Mouse (Mus musculus) MEL (cell line): ENCODE data around the gene Plekhg2. TPM values are rescaled to one million over a fixed set of nuclear protein-coding genes. Genes with fewer than 3 reads are reported as not detected.

ENCODE experiments used
- DNase-seq: peaks from one replicate; pipeline ENCODE4 v3.0.0; 2011; ENCODE audit warnings: low read depth, low spot score
- H3K27ac ChIP-seq: 2 replicates; pipeline ENCODE4 v1.5.1; 2012; ENCODE audit warnings: low read depth, mild to moderate bottlenecking, control low read depth, low read length, moderate library complexity; ENCODE audit not compliant: control insufficient read depth
- H3K27me3 ChIP-seq, 2 experiments: fragments of 150-350 bp in 1 of 2; sonication (generic) in 1 of 2; 2 replicates each; pipeline ENCODE4 v1.6.1; 2012; ENCODE audit warnings: low read length in 2 of 2, mild to moderate bottlenecking in 2 of 2, improper control_type of control experiment in 1 of 2, moderate library complexity in 1 of 2; ENCODE audit not compliant: insufficient read depth in 2 of 2, control insufficient read depth in 1 of 2
- H3K36me3 ChIP-seq, 2 experiments: 2 replicates each; pipeline ENCODE4 v1.6.1; 2012 to 2014; ENCODE audit warnings: low read length in 2 of 2, improper control_type of control experiment in 1 of 2, inconsistent platforms in 1 of 2, mild to moderate bottlenecking in 1 of 2; ENCODE audit not compliant: insufficient read depth in 2 of 2, control insufficient read depth in 1 of 2
- H3K4me1 ChIP-seq, 2 experiments: fragments of 150-350 bp in 1 of 2; sonication (generic) in 1 of 2; 2 replicates each; pipeline ENCODE4 v1.6.1; 2012; ENCODE audit warnings: low read length in 2 of 2, improper control_type of control experiment in 1 of 2, mild to moderate bottlenecking in 1 of 2; ENCODE audit not compliant: insufficient read depth in 2 of 2, control insufficient read depth in 1 of 2
- H3K4me3 ChIP-seq, 2 experiments: fragments of 150-350 bp in 1 of 2; sonication (generic) in 1 of 2; 2 replicates each; pipeline ENCODE4 v1.5.1; 2012; ENCODE audit warnings: low read depth in 2 of 2, low read length in 2 of 2, mild to moderate bottlenecking in 2 of 2, moderate library complexity in 2 of 2, control low read depth in 1 of 2, improper control_type of control experiment in 1 of 2; ENCODE audit not compliant: control insufficient read depth in 1 of 2, insufficient read depth in 1 of 2
- H3K79me2 ChIP-seq: 2 replicates; pipeline ENCODE4 v1.6.1; 2012; ENCODE audit warnings: mild to moderate bottlenecking, low read length, moderate library complexity; ENCODE audit not compliant: control insufficient read depth, poor library complexity, insufficient read depth
- H3K9ac ChIP-seq: 2 replicates; pipeline ENCODE4 v1.6.1; 2012; ENCODE audit warnings: low read depth, mild to moderate bottlenecking, control low read depth, low read length, moderate library complexity; ENCODE audit not compliant: control insufficient read depth, poor library complexity, severe bottlenecking
- H3K9me3 ChIP-seq: fragments of 150-350 bp; sonication (generic); replicated peaks from 2 replicates; pipeline ENCODE4 v1.6.1; 2012; ENCODE audit warnings: mild to moderate bottlenecking, low read length, improper control_type of control experiment, moderate library complexity; ENCODE audit not compliant: insufficient read depth
- CTCF ChIP-seq, 3 experiments: IDR thresholded peaks in 2 of 3; conservative IDR thresholded peaks in 1 of 3; 2 replicates each; pipeline ENCODE4 v1.5.1; 2011 to 2012; ENCODE audit warnings: low read length in 3 of 3, low read depth in 2 of 3, mild to moderate bottlenecking in 2 of 3, improper control_type of control experiment in 1 of 3, inconsistent platforms in 1 of 3, mixed read lengths in 1 of 3, moderate library complexity in 1 of 3; ENCODE audit not compliant: control insufficient read depth in 1 of 3, insufficient read depth in 1 of 3, poor library complexity in 1 of 3, severe bottlenecking in 1 of 3
- ELF1 ChIP-seq: IDR thresholded peaks from 2 replicates; pipeline ENCODE4 v1.6.1; 2014; ENCODE audit warnings: low read depth, mild to moderate bottlenecking, inconsistent platforms, low read length, improper control_type of control experiment, moderate library complexity
- GABPA ChIP-seq: IDR thresholded peaks from 2 replicates; pipeline ENCODE4 v1.6.1; 2012; ENCODE audit warnings: low read depth, mild to moderate bottlenecking, inconsistent platforms, low read length, improper control_type of control experiment, moderate library complexity
- HCFC1 ChIP-seq: IDR thresholded peaks from 2 replicates; pipeline ENCODE4 v1.6.1; 2012; ENCODE audit warnings: low read depth, mild to moderate bottlenecking, inconsistent platforms, low read length, improper control_type of control experiment, moderate library complexity
- MAX ChIP-seq: IDR thresholded peaks from 2 replicates; pipeline ENCODE4 v1.6.1; 2011; ENCODE audit warnings: low read length, improper control_type of control experiment
- MAZ ChIP-seq: IDR thresholded peaks from 2 replicates; pipeline ENCODE4 v1.6.1; 2012; ENCODE audit warnings: low read depth, mild to moderate bottlenecking, inconsistent platforms, low read length, improper control_type of control experiment
- MXI1 ChIP-seq: IDR thresholded peaks from 2 replicates; pipeline ENCODE4 v1.6.1; 2011; ENCODE audit warnings: mild to moderate bottlenecking, low read depth, low read length, improper control_type of control experiment
- MYB ChIP-seq: IDR thresholded peaks from 2 replicates; pipeline ENCODE4 v1.6.1; 2011; ENCODE audit warnings: mild to moderate bottlenecking, low read depth, low read length, improper control_type of control experiment
- MYC ChIP-seq: IDR thresholded peaks from 2 replicates; pipeline ENCODE4 v1.6.1; 2011; ENCODE audit warnings: low read depth, mild to moderate bottlenecking, low read length, improper control_type of control experiment, moderate library complexity
- NELFE ChIP-seq: IDR thresholded peaks from 2 replicates; pipeline ENCODE4 v1.6.1; 2011; ENCODE audit warnings: low read depth, low read length, improper control_type of control experiment
- POLR2AphosphoS5 ChIP-seq: IDR thresholded peaks from 2 replicates; pipeline ENCODE4 v1.6.1; 2012; ENCODE audit warnings: low read depth, borderline replicate concordance, mild to moderate bottlenecking, inconsistent platforms, low read length, moderate library complexity, mixed read lengths
- RAD21 ChIP-seq: IDR thresholded peaks from 2 replicates; pipeline ENCODE4 v1.6.1; 2011; ENCODE audit warnings: mild to moderate bottlenecking, low read depth, low read length, improper control_type of control experiment
- SIN3A ChIP-seq: IDR thresholded peaks from 2 replicates; pipeline ENCODE4 v1.6.1; 2012; ENCODE audit warnings: low read length, improper control_type of control experiment, inconsistent platforms
- SMC3 ChIP-seq: IDR thresholded peaks from 2 replicates; pipeline ENCODE4 v1.6.1; 2011; ENCODE audit warnings: low read depth, low read length, improper control_type of control experiment
- ZC3H11A ChIP-seq: IDR thresholded peaks from 2 replicates; pipeline ENCODE4 v1.6.1; 2012; ENCODE audit warnings: low read depth, mild to moderate bottlenecking, inconsistent platforms, low read length, improper control_type of control experiment
- ZKSCAN1 ChIP-seq: IDR thresholded peaks from 2 replicates; pipeline ENCODE4 v1.6.1; 2012; ENCODE audit warnings: low read depth, mild to moderate bottlenecking, inconsistent platforms, low read length, improper control_type of control experiment, moderate library complexity
- polyA plus RNA-seq, 2 experiments: library from polyadenylated mRNA; stranded (reverse) in 1 of 2; unstranded in 1 of 2; fragments of >175 nt in 1 of 2; fragments of >200 nt in 1 of 2; gene quantifications; 2 replicates each; pipeline versions ENCODE4 v1.2.1 to v1.2.4; 2012; ENCODE audit warnings: low replicate concordance in 2 of 2, low read depth in 1 of 2; ENCODE audit not compliant: insufficient read length in 2 of 2, insufficient read depth in 1 of 2, missing spikeins in 1 of 2
- total RNA-seq: library from RNA; depleted of rRNA; stranded (reverse); fragments of 300-350 nt; gene quantifications from 2 replicates; pipeline ENCODE4 v1.2.3, GENCODE M21; 2012

The Plekhg2 gene
- total and polyA plus RNA-seq, 3 experiments, result 1.1 to 9.2 TPM; not detected in 1

- no peak overlapping the region for H3K4me3 ChIP-seq
- H3K36me3 ChIP-seq, result peaks cover 0 to 7% of the 10 kb centered on the region in 2 experiments; a peak in 2 of 4 replicates
- H3K9me3 ChIP-seq, result no peaks in the 10 kb centered on the region
- peak overlapping the region; percentile 71 for H3K9ac ChIP-seq
- no peak overlapping the region for H3K27ac ChIP-seq
- peak; percentile 87 for DNase-seq
- peaks cover 0 to 11% of the 10 kb centered on the region in 2 experiments; a peak in 3 of 4 replicates for H3K4me1 ChIP-seq
- no peaks in the 10 kb centered on the region for H3K27me3 ChIP-seq
- no peaks in the 10 kb centered on the region for H3K79me2 ChIP-seq
- TF ChIP-seq ZKSCAN1, result no peak
- no peak for TF ChIP-seq POLR2AphosphoS5
- TF ChIP-seq HCFC1, result no peak
- TF ChIP-seq ELF1, result no peak
- TF ChIP-seq MYC, result peak; percentile 62; the same call in 1 of the 2 replicates
- TF ChIP-seq RAD21, result peak; percentile 66
- peak; percentile 72 to 97 (median 86) for TF ChIP-seq CTCF (IDR thresholded peaks at IDR 0.05 in 2 of 3, conservative IDR thresholded peaks at IDR 0.05 in 1 of 3; ENCODE audit: control insufficient read depth in 1 of 3, insufficient read depth in 1 of 3, low read depth in 2 of 3, low read length in 3 of 3, poor library complexity in 1 of 3, severe bottlenecking in 1 of 3)
- TF ChIP-seq ZC3H11A, result peak; percentile 58
- 0 out of 2 replicates have a peak, but pooled peaks have one; percentile 46 for TF ChIP-seq MAX
- peak; percentile 65; the same call in 1 of the 2 replicates for TF ChIP-seq SIN3A
- no peak for TF ChIP-seq NELFE
- peak; percentile 66 for TF ChIP-seq SMC3
- TF ChIP-seq GABPA, result no peak
- peak; percentile 66 for TF ChIP-seq MXI1
These were observed 27.8 kb downstream of the Plekhg2 start for GRCm38 (mm10) chr7:28344637-28345036.

- Histone ChIP-seq H3K4me3 (no peak overlapping the region), H3K36me3 (peaks cover 0 to 12% of the 10 kb centered on the region in 2 experiments; a peak in 2 of 4 replicates)
- TF ChIP-seq MYB (no peak), MAZ (no peak)
- TF ChIP-seq, all 39 proteins: peak for 0
- no peak for DNase-seq
- no peaks in the 10 kb centered on the region for H3K9me3 ChIP-seq
- H3K27ac ChIP-seq, result no peak overlapping the region
- H3K27me3 ChIP-seq, result no peaks in the 10 kb centered on the region
- H3K4me1 ChIP-seq, result peaks cover 0 to 9% of the 10 kb centered on the region in 2 experiments; a peak in 1 of 4 replicates
- peaks cover 21% of the 10 kb centered on the region for H3K79me2 ChIP-seq
- H3K9ac ChIP-seq, result no peak overlapping the region
These were observed 31.0 kb downstream of the Plekhg2 start for GRCm38 (mm10) chr7:28341381-28341780.
